10 mouse cellular contexts compared by ENCODE assay signal in genomic region chr10:128133650-128134332, GRCm38 (mm10). TPM values are rescaled to one million over a fixed set of nuclear protein-coding genes. Genes with fewer than 3 reads are reported as not detected.
DNase-seq lines count a peak whose midpoint lies in the region; ATAC-seq and TF ChIP-seq lines count a peak whose summit lies in the region.
"Had no signal": no experiment of that assay in that cellular context is flagged by ENCODE, and none has a peak within 500 bp of the region (broad histone marks: within the 10 kb centered on the region; RNA-seq: fewer than 3 reads in every experiment).

No protein-coding gene starts in this region.

- H3K36me3 ChIP-seq in embryonic facial prominence, embryonic 13.5 days: peaks cover 83% of the 10 kb centered on the region
- peaks cover 84% of the 10 kb centered on the region for H3K36me3 ChIP-seq in embryonic facial prominence, embryonic 10.5 days (replicated peaks)
- peaks cover 11% of the 10 kb centered on the region for H3K36me3 ChIP-seq in neural tube, embryonic 14.5 days (ENCODE audit: control insufficient read depth, insufficient read depth, low read length)

- H3K4me2 ChIP-seq in embryonic facial prominence, embryonic 13.5 days: no peak overlapping the region
- no peak overlapping the region for H3K4me2 ChIP-seq in neural tube, embryonic 14.5 days (ENCODE audit: low read depth, low read length)
- H3K4me2 ChIP-seq: neural tube, embryonic 12.5 days had no signal

- intact Hi-C loops in left cerebral cortex, adult 2 months (cut with DNase I): loop anchor here (2.0 kb wide), 1 partner anchor 37 kb away; no protein-coding TSS in a partner anchor

- H3K4me3 ChIP-seq in embryonic facial prominence, embryonic 13.5 days: no peak overlapping the region
- no peak overlapping the region for H3K4me3 ChIP-seq in embryonic facial prominence, embryonic 10.5 days
- no peak overlapping the region for H3K4me3 ChIP-seq in neural tube, embryonic 14.5 days (ENCODE audit: low read depth, low read length)
- H3K4me3 ChIP-seq in left cerebral cortex, adult 2 months: no peak overlapping the region
- H3K4me3 ChIP-seq: neural tube, embryonic 12.5 days had no signal

- TF ChIP-seq CTCF in left cerebral cortex, adult 2 months (IDR thresholded peaks at IDR 0.05): no peak

- H3K27me3 ChIP-seq in embryonic facial prominence, embryonic 13.5 days: no peaks in the 10 kb centered on the region
- no peaks in the 10 kb centered on the region for H3K27me3 ChIP-seq in embryonic facial prominence, embryonic 10.5 days (replicated peaks; ENCODE audit: low read depth, poor library complexity, severe bottlenecking)
- H3K27me3 ChIP-seq in neural tube, embryonic 14.5 days (ENCODE audit: control insufficient read depth, insufficient read depth, low read length): no peaks in the 10 kb centered on the region
- H3K27me3 ChIP-seq: neural tube, embryonic 12.5 days had no signal

- H3K9ac ChIP-seq in embryonic facial prominence, embryonic 13.5 days: peak overlapping the region; percentile 33; the same call in 1 of the 2 replicates
- no peak overlapping the region for H3K9ac ChIP-seq in neural tube, embryonic 14.5 days (replicated peaks; ENCODE audit: low read depth, low read length)
- H3K9ac ChIP-seq: neural tube, embryonic 12.5 days had no signal

- no peaks in the 10 kb centered on the region for H3K4me1 ChIP-seq in embryonic facial prominence, embryonic 13.5 days
- no peaks in the 10 kb centered on the region for H3K4me1 ChIP-seq in embryonic facial prominence, embryonic 10.5 days
- no peaks in the 10 kb centered on the region for H3K4me1 ChIP-seq in neural tube, embryonic 14.5 days (ENCODE audit: control insufficient read depth, insufficient read depth, low read length)
- H3K4me1 ChIP-seq: neural tube, embryonic 12.5 days had no signal

- WGBS in embryonic facial prominence, embryonic 13.5 days: 42% methylated on average over 13 of the region's 13 CpGs
- WGBS in embryonic facial prominence, embryonic 10.5 days: 42% methylated on average over 13 of the region's 13 CpGs
- 44% methylated on average over 13 of the region's 13 CpGs for WGBS in neural tube, embryonic 14.5 days

- no peaks in the 10 kb centered on the region for H3K9me3 ChIP-seq in embryonic facial prominence, embryonic 13.5 days
- no peaks in the 10 kb centered on the region for H3K9me3 ChIP-seq in embryonic facial prominence, embryonic 10.5 days
- no peaks in the 10 kb centered on the region for H3K9me3 ChIP-seq in neural tube, embryonic 14.5 days (ENCODE audit: control insufficient read depth, low read length)
- H3K9me3 ChIP-seq: neural tube, embryonic 12.5 days had no signal

- no peak for DNase-seq in embryonic facial prominence, embryonic 10.5 days (ENCODE audit: low spot score)
- no peak for DNase-seq in neural tube, embryonic 10.5 days (ENCODE audit: extremely low spot score, low spot score)
- peak; percentile 52 to 70 for DNase-seq in left cerebral cortex, adult 2 months (ENCODE audit: extremely low spot score in 1 of 2, low spot score in 2 of 2)
- DNase-seq in right cerebral cortex, postnatal 25 days: peak; percentile 72
- no peak for DNase-seq in natural killer cell, adult 2 months (ENCODE audit: low spot score in 2 of 2)
- no peak for DNase-seq in cerebellum, adult 8-10 months
- DNase-seq: kidney, postnatal 10 days had no signal

- ATAC-seq in embryonic facial prominence, embryonic 13.5 days (ENCODE audit: insufficient number of reproducible peaks, insufficient read depth, low FRiP score, low TSS enrichment, low read depth): no peak
- ATAC-seq in neural tube, embryonic 14.5 days (ENCODE audit: low read depth): no peak

- no peak overlapping the region; the same call in 1 of the 2 replicates for H3K27ac ChIP-seq in embryonic facial prominence, embryonic 13.5 days
- no peak overlapping the region; the same call in 1 of the 2 replicates for H3K27ac ChIP-seq in embryonic facial prominence, embryonic 10.5 days (replicated peaks)
- H3K27ac ChIP-seq in neural tube, embryonic 14.5 days (ENCODE audit: low read depth, low read length): peak overlapping the region; percentile 30; the same call in 1 of the 2 replicates
- peak overlapping the region; percentile 81 for H3K27ac ChIP-seq in left cerebral cortex, adult 2 months
- H3K27ac ChIP-seq: neural tube, embryonic 12.5 days had no signal

RNA-seq across cellular contexts. Expression of gene Baz2a, which starts 42.4 kb away (rescaled TPM):
- 10.9 and 11.4 TPM in 2 replicates for polyA plus RNA-seq in embryonic facial prominence, embryonic 13.5 days (2015; fragmentation: Nextera tagmentation; extraction: Ambion mirVana)
- 14.7 and 17.5 TPM in 2 replicates for polyA plus RNA-seq in embryonic facial prominence, embryonic 10.5 days (2016; fragmentation: Nextera tagmentation; extraction: Ambion mirVana)
- 15.8 and 20.9 TPM in 2 replicates for polyA plus RNA-seq in neural tube, embryonic 14.5 days (2014; fragmentation: Nextera tagmentation; extraction: Ambion mirVana)
- 10 to 100 TPM; 42.2 to 45.1 TPM for total RNA-seq in left cerebral cortex, adult 2 months (2021)

RNA-seq across cellular contexts. Expression of gene Rbms2, which starts 46.3 kb away (rescaled TPM):
- 39.7 and 42.2 TPM in 2 replicates for polyA plus RNA-seq in embryonic facial prominence, embryonic 13.5 days (2015; fragmentation: Nextera tagmentation; extraction: Ambion mirVana)
- 27.9 and 31.0 TPM in 2 replicates for polyA plus RNA-seq in embryonic facial prominence, embryonic 10.5 days (2016; fragmentation: Nextera tagmentation; extraction: Ambion mirVana)
- 4.7 and 7.6 TPM in 2 replicates for polyA plus RNA-seq in neural tube, embryonic 14.5 days (2014; fragmentation: Nextera tagmentation; extraction: Ambion mirVana)
- 10 to 100 TPM; 15.6 to 16.4 TPM for total RNA-seq in left cerebral cortex, adult 2 months (2021)

RNA-seq across cellular contexts. Expression of gene Atp5b, which starts 50.7 kb away (rescaled TPM):
- 1,953 and 2,050 TPM in 2 replicates for polyA plus RNA-seq in embryonic facial prominence, embryonic 13.5 days (2015; fragmentation: Nextera tagmentation; extraction: Ambion mirVana)
- polyA plus RNA-seq in embryonic facial prominence, embryonic 10.5 days (2016; fragmentation: Nextera tagmentation; extraction: Ambion mirVana): 2,197 and 2,277 TPM in 2 replicates
- polyA plus RNA-seq in neural tube, embryonic 14.5 days (2014; fragmentation: Nextera tagmentation; extraction: Ambion mirVana): 2,213 and 2,273 TPM in 2 replicates
- total RNA-seq in left cerebral cortex, adult 2 months (2021): 1,000 to 10,000 TPM; 1,628 to 1,633 TPM

Comparison
In these comparisons a context has a peak if more than half of its experiments do, and no peak if none do; other contexts are left out.
1. H3K27ac ChIP-seq: peak in neural tube, embryonic 14.5 days (single experiment) and left cerebral cortex, adult 2 months (single experiment); none in embryonic facial prominence, embryonic 13.5 days (single experiment) and embryonic facial prominence, embryonic 10.5 days (single experiment).
2. DNase-seq: peak in left cerebral cortex, adult 2 months (2 of 2) and right cerebral cortex, postnatal 25 days (single experiment); none in embryonic facial prominence, embryonic 10.5 days (single experiment), neural tube, embryonic 10.5 days (single experiment), natural killer cell, adult 2 months (0 of 2) and cerebellum, adult 8-10 months (single experiment).